Mouse (Mus musculus): ENCODE measurements around the gene Mymk. TPM values are rescaled to one million over a fixed set of nuclear protein-coding genes. Genes with fewer than 3 reads are reported as not detected.
A peak's percentile ranks its signal among the peaks of the same experiment; 100 is the strongest.

The Mymk gene
- 36.7 and 79.4 TPM in 2 replicates for polyA plus RNA-seq (2015; fragmentation: Nextera tagmentation; extraction: Ambion mirVana)

- peak within 1 kb of the TSS; percentile 27 for H3K27ac ChIP-seq
- peaks cover 62% of the 10 kb centered on the region for H3K4me1 ChIP-seq
- no peak within 1 kb of the TSS for H3K4me2 ChIP-seq
- no peak within 1 kb of the TSS for H3K9ac ChIP-seq
- no peaks in the 10 kb centered on the region for H3K36me3 ChIP-seq
- H3K4me3 ChIP-seq: peak within 1 kb of the TSS; percentile 12
- WGBS: 73% methylated on average over 2 of the region's 2 CpGs
- no peaks in the 10 kb centered on the region for H3K9me3 ChIP-seq
- 0 out of 2 replicates have a peak, but pooled peaks cover 1% of the 10 kb centered on the region for H3K27me3 ChIP-seq
- no peak for ATAC-seq (ENCODE audit: insufficient number of reproducible peaks, low FRiP score, low TSS enrichment, low read depth)
These were observed at the start of gene Mymk for GRCm38 (mm10) chr2:27071978-27072377. TSS of gene Mymk (minus strand) at chr2:27072179.

GRCm38 (mm10) chr2:27120241-27120641, 48.3 kb upstream of the Mymk start:
- Histone ChIP-seq H3K36me3 (no peaks in the 10 kb centered on the region), H3K27me3 (0 out of 2 replicates have a peak, but pooled peaks cover 10% of the 10 kb centered on the region), H3K9ac (no peak overlapping the region), H3K4me1 (peaks cover 42% of the 10 kb centered on the region), H3K4me3 (no peak overlapping the region), H3K4me2 (no peak overlapping the region), H3K9me3 (no peaks in the 10 kb centered on the region), H3K27ac (no peak overlapping the region)
- WGBS: 47% methylated on average over 8 of the region's 8 CpGs
- ATAC-seq (ENCODE audit: insufficient number of reproducible peaks, low FRiP score, low TSS enrichment, low read depth): no peak

GRCm38 (mm10) chr2:27119766-27120165, 47.8 kb upstream of the Mymk start:
- no peak overlapping the region for H3K4me2 ChIP-seq
- 86% methylated on average over 2 of the region's 2 CpGs for WGBS
- no peak for ATAC-seq (ENCODE audit: insufficient number of reproducible peaks, low FRiP score, low TSS enrichment, low read depth)
- no peak overlapping the region for H3K27ac ChIP-seq
- no peak overlapping the region for H3K4me3 ChIP-seq
- no peaks in the 10 kb centered on the region for H3K9me3 ChIP-seq
- H3K4me1 ChIP-seq: peaks cover 42% of the 10 kb centered on the region
- H3K36me3 ChIP-seq: no peaks in the 10 kb centered on the region
- H3K9ac ChIP-seq: no peak overlapping the region
- H3K27me3 ChIP-seq: 0 out of 2 replicates have a peak, but pooled peaks cover 10% of the 10 kb centered on the region

- H3K27ac ChIP-seq: no peak overlapping the region
- no peaks in the 10 kb centered on the region for H3K9me3 ChIP-seq
- WGBS: 42% methylated on average over 4 of the region's 4 CpGs
- no peak overlapping the region for H3K4me2 ChIP-seq
- ATAC-seq (ENCODE audit: insufficient number of reproducible peaks, low FRiP score, low TSS enrichment, low read depth): no peak
- 0 out of 2 replicates have a peak, but pooled peaks cover 10% of the 10 kb centered on the region for H3K27me3 ChIP-seq
- peaks cover 46% of the 10 kb centered on the region for H3K4me1 ChIP-seq
- no peaks in the 10 kb centered on the region for H3K36me3 ChIP-seq
- no peak overlapping the region for H3K9ac ChIP-seq
- H3K4me3 ChIP-seq: no peak overlapping the region
These were observed 46.5 kb upstream of the Mymk start for GRCm38 (mm10) chr2:27118452-27118851.

- Histone ChIP-seq H3K9ac (no peak overlapping the region), H3K27ac (no peak overlapping the region), H3K4me1 (0 out of 2 replicates have a peak, but pooled peaks cover 4% of the 10 kb centered on the region), H3K36me3 (no peaks in the 10 kb centered on the region), H3K4me3 (no peak overlapping the region), H3K27me3 (peaks cover 7% of the 10 kb centered on the region; the same call in 1 of the 2 replicates), H3K4me2 (no peak overlapping the region), H3K9me3 (no peaks in the 10 kb centered on the region)
- no peak for ATAC-seq (ENCODE audit: insufficient number of reproducible peaks, low FRiP score, low TSS enrichment, low read depth)
- 82% methylated on average over 10 of the region's 10 CpGs for WGBS
These were observed 42.2 kb upstream of the Mymk start for GRCm38 (mm10) chr2:27114169-27114568.

- H3K9me3 ChIP-seq: no peaks in the 10 kb centered on the region
- 0 out of 2 replicates have a peak, but pooled peaks cover 4% of the 10 kb centered on the region for H3K4me1 ChIP-seq
- no peak overlapping the region for H3K4me2 ChIP-seq
- H3K36me3 ChIP-seq: no peaks in the 10 kb centered on the region
- ATAC-seq (ENCODE audit: insufficient number of reproducible peaks, low FRiP score, low TSS enrichment, low read depth): no peak
- 83% methylated on average over 20 of the region's 20 CpGs for WGBS
- H3K9ac ChIP-seq: no peak overlapping the region
- peaks cover 7% of the 10 kb centered on the region; the same call in 1 of the 2 replicates for H3K27me3 ChIP-seq
- H3K27ac ChIP-seq: no peak overlapping the region
- no peak overlapping the region for H3K4me3 ChIP-seq
These were observed 40.6 kb upstream of the Mymk start for GRCm38 (mm10) chr2:27112585-27112984.

GRCm38 (mm10) chr2:27109052-27109451, 37.1 kb upstream of the Mymk start:
- Histone ChIP-seq H3K27ac (no peak overlapping the region; the same call in 1 of the 2 replicates), H3K36me3 (no peaks in the 10 kb centered on the region), H3K4me2 (no peak overlapping the region), H3K9ac (no peak overlapping the region), H3K9me3 (no peaks in the 10 kb centered on the region), H3K27me3 (peaks cover 3% of the 10 kb centered on the region; the same call in 1 of the 2 replicates), H3K4me1 (0 out of 2 replicates have a peak, but pooled peaks cover under 1% of the 10 kb centered on the region), H3K4me3 (no peak overlapping the region)
- no peak for ATAC-seq (ENCODE audit: insufficient number of reproducible peaks, low FRiP score, low TSS enrichment, low read depth)
- 83% methylated on average over 5 of the region's 5 CpGs for WGBS

GRCm38 (mm10) chr2:27108144-27108543, 36.2 kb upstream of the Mymk start:
- Histone ChIP-seq H3K4me1 (no peaks in the 10 kb centered on the region), H3K9ac (no peak overlapping the region), H3K4me3 (no peak overlapping the region), H3K4me2 (no peak overlapping the region), H3K27me3 (peaks cover 3% of the 10 kb centered on the region; the same call in 1 of the 2 replicates), H3K36me3 (no peaks in the 10 kb centered on the region), H3K27ac (no peak overlapping the region), H3K9me3 (no peaks in the 10 kb centered on the region)
- ATAC-seq (ENCODE audit: insufficient number of reproducible peaks, low FRiP score, low TSS enrichment, low read depth): no peak
- WGBS: 65% methylated on average over 2 of the region's 2 CpGs

- ATAC-seq (ENCODE audit: insufficient number of reproducible peaks, low FRiP score, low TSS enrichment, low read depth): no peak
- Histone ChIP-seq H3K36me3 (no peaks in the 10 kb centered on the region), H3K27me3 (peaks cover 3% of the 10 kb centered on the region; the same call in 1 of the 2 replicates), H3K4me2 (no peak overlapping the region), H3K27ac (no peak overlapping the region), H3K9me3 (no peaks in the 10 kb centered on the region), H3K4me1 (no peaks in the 10 kb centered on the region), H3K9ac (no peak overlapping the region), H3K4me3 (no peak overlapping the region)
- 11% methylated on average over 3 of the region's 3 CpGs for WGBS
These were observed 34.8 kb upstream of the Mymk start for GRCm38 (mm10) chr2:27106816-27107215.

GRCm38 (mm10) chr2:27103554-27103953, 31.6 kb upstream of the Mymk start:
- H3K27ac ChIP-seq: no peak overlapping the region
- H3K36me3 ChIP-seq: no peaks in the 10 kb centered on the region
- no peak overlapping the region for H3K4me3 ChIP-seq
- H3K27me3 ChIP-seq: no peaks in the 10 kb centered on the region
- peaks cover under 1% of the 10 kb centered on the region; the same call in 1 of the 2 replicates for H3K4me1 ChIP-seq
- H3K9ac ChIP-seq: no peak overlapping the region
- H3K4me2 ChIP-seq: no peak overlapping the region
- H3K9me3 ChIP-seq: no peaks in the 10 kb centered on the region
- no peak for ATAC-seq (ENCODE audit: insufficient number of reproducible peaks, low FRiP score, low TSS enrichment, low read depth)
- 71% methylated on average over 7 of the region's 7 CpGs for WGBS

- no peak for ATAC-seq (ENCODE audit: insufficient number of reproducible peaks, low FRiP score, low TSS enrichment, low read depth)
- peaks cover 28% of the 10 kb centered on the region for H3K4me1 ChIP-seq
- H3K4me2 ChIP-seq: no peak overlapping the region
- 10% methylated on average over 6 of the region's 6 CpGs for whole genome bisulfite sequencing
- H3K27me3 ChIP-seq: 0 out of 2 replicates have a peak, but pooled peaks cover 5% of the 10 kb centered on the region
- no peak overlapping the region for H3K9ac ChIP-seq
- H3K36me3 ChIP-seq: no peaks in the 10 kb centered on the region
- no peaks in the 10 kb centered on the region for H3K9me3 ChIP-seq
- H3K27ac ChIP-seq: peak overlapping the region; percentile 35; the same call in 1 of the 2 replicates
- no peak overlapping the region for H3K4me3 ChIP-seq
These were observed 25.8 kb upstream of the Mymk start for GRCm38 (mm10) chr2:27097776-27098175.

GRCm38 (mm10) chr2:27097241-27097656, 25.3 kb upstream of the Mymk start:
- ATAC-seq (ENCODE audit: insufficient number of reproducible peaks, low FRiP score, low TSS enrichment, low read depth): no peak

More at GRCm38 (mm10) chr2:27097241-27097656, 25.3 kb upstream of the Mymk start:
- 68% methylated on average over 6 of the region's 6 CpGs for WGBS
- no peaks in the 10 kb centered on the region for H3K36me3 ChIP-seq
- H3K4me2 ChIP-seq: no peak overlapping the region
- no peak overlapping the region for H3K27ac ChIP-seq
- H3K9ac ChIP-seq: no peak overlapping the region
- peaks cover 28% of the 10 kb centered on the region for H3K4me1 ChIP-seq
- H3K9me3 ChIP-seq: no peaks in the 10 kb centered on the region
- H3K4me3 ChIP-seq: no peak overlapping the region
- H3K27me3 ChIP-seq: 0 out of 2 replicates have a peak, but pooled peaks cover 5% of the 10 kb centered on the region

Data from limb, embryonic 15.5 days (tissue).